ENCODE assay signal across 11 mouse cellular contexts in the genomic region with DNA sequence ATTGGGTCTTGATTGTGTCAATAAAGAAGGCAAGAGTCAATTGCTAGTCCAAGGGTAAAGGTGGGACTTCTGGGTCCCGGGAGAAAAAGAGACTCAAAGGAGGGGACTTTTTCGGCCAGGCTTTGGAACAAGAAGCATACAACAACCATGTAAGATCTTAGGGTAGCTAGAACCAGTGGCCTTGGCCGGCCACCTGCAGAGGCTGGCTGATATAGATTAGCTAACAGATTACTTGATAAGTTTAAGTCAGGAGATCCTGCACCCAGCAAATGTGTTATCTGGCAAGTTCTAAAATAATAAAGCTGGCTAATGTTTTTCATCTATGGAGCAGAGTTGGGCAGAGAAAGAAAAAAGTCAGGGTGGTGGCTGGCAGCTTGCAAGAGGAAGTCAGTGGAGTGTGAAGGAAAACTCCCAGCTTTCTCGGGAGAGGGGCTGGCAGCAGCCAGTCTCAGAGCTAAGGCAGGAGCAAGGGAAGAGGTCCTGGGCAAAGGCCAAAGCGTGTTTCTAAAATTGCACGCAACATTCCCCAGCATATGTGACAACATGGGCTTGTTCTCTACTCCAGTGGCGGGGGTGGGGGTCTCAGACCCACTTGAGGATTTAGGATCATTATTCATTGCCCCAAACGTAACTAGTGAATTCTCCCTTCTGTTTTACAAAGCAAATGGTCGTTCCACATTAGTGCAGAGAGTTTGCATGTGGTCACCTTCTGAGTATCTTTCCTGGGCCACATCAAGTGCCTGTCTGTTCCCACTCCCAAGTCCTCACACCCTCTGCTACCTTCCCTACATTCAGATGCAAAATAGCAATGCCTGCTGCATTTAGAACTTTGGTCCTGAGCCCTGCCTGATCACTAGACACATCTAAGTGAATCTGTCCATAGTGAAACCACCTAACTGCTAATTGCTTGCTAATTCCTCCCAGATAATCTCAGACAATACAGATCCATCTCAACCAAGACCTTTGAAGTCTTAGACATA.
A peak's percentile ranks its signal among the peaks of the same experiment; 100 is the strongest.
DNase-seq lines count a peak whose midpoint lies in the region; ATAC-seq and TF ChIP-seq lines count a peak whose summit lies in the region.
"Had no signal": no experiment of that assay in that cellular context is flagged by ENCODE, and none has a peak within 500 bp of the region (broad histone marks: within the 10 kb centered on the region; RNA-seq: fewer than 3 reads in every experiment).

No protein-coding gene starts in this region.

- no peak for ATAC-seq in heart, embryonic 16.5 days (replicated peaks; ENCODE audit: extremely low read depth, insufficient read depth, low FRiP score)
- ATAC-seq in kidney, postnatal 0 days (replicated peaks; ENCODE audit: low FRiP score, low read depth), result peak; percentile 38; the same call in 1 of the 2 replicates
- ATAC-seq in hindbrain, embryonic 11.5 days (ENCODE audit: low FRiP score), result no peak
- ATAC-seq: midbrain, embryonic 16.5 days had no signal

- no peaks in the 10 kb centered on the region for H3K27me3 ChIP-seq in CH12.LX (replicated peaks)
- no peaks in the 10 kb centered on the region for H3K27me3 ChIP-seq in heart, embryonic 16.5 days (ENCODE audit: control insufficient read depth, insufficient read depth, low read length)
- no peaks in the 10 kb centered on the region for H3K27me3 ChIP-seq in kidney, postnatal 0 days (ENCODE audit: insufficient read depth, low read length)
- H3K27me3 ChIP-seq in hindbrain, embryonic 11.5 days (ENCODE audit: control insufficient read depth, insufficient read depth, low read length), result no peaks in the 10 kb centered on the region

- no peak for TF ChIP-seq EP300 in CH12.LX (IDR thresholded peaks at IDR 0.05; ENCODE audit: low read length)

- no peak for TF ChIP-seq POLR2A in CH12.LX (IDR thresholded peaks at IDR 0.05; ENCODE audit: low read depth, low read length)

- H3K27ac ChIP-seq in CH12.LX (ENCODE audit: insufficient read depth, low read depth), result no peak overlapping the region
- no peak overlapping the region for H3K27ac ChIP-seq in ES-E14 (ENCODE audit: insufficient read depth, low read depth, low read length, poor library complexity, severe bottlenecking)
- peak overlapping the region; percentile 71 for H3K27ac ChIP-seq in heart, embryonic 16.5 days (ENCODE audit: low read length)
- H3K27ac ChIP-seq in kidney, postnatal 0 days, result peak overlapping the region; percentile 42; the same call in 1 of the 2 replicates
- no peak overlapping the region for H3K27ac ChIP-seq in hindbrain, embryonic 11.5 days (ENCODE audit: low read depth, low read length)
- H3K27ac ChIP-seq: liver, embryonic 14.5 days had no signal

- TF ChIP-seq RAD21 in CH12.LX (IDR thresholded peaks at IDR 0.05; ENCODE audit: low read depth, low read length), result no peak

- no peak overlapping the region for H3K9ac ChIP-seq in CH12.LX (ENCODE audit: insufficient read depth, low read depth)
- no peak overlapping the region for H3K9ac ChIP-seq in ES-E14 (ENCODE audit: insufficient read depth, low read depth, low read length, poor library complexity, severe bottlenecking)
- H3K9ac ChIP-seq in heart, embryonic 16.5 days (ENCODE audit: low read length), result peak overlapping the region; percentile 22; the same call in 1 of the 2 replicates
- no peak overlapping the region for H3K9ac ChIP-seq in kidney, postnatal 0 days (ENCODE audit: low read depth, low read length)
- H3K9ac ChIP-seq in hindbrain, embryonic 11.5 days (ENCODE audit: low read depth, low read length), result no peak overlapping the region
- H3K9ac ChIP-seq: liver, embryonic 14.5 days had no signal

- dilution Hi-C loops in CH12.LX (cut with MboI; ENCODE audit: extremely low pct_ligation_motif_present, extremely low pct_unique_long_range_greater_than_20kb, low sequenced_read_pairs), result no loop called here

- H3K36me3 ChIP-seq in CH12.LX (replicated peaks in 1 of 2; ENCODE audit: control insufficient read depth in 1 of 2, insufficient read depth in 1 of 2, low read length in 1 of 2) (no peaks in the 10 kb centered on the region), ES-E14 (ENCODE audit: control insufficient read depth, insufficient read depth, low read length, poor library complexity, severe bottlenecking) (no peaks in the 10 kb centered on the region)
- no peaks in the 10 kb centered on the region for H3K36me3 ChIP-seq in heart, embryonic 16.5 days (ENCODE audit: control insufficient read depth, insufficient read depth)
- no peaks in the 10 kb centered on the region for H3K36me3 ChIP-seq in kidney, postnatal 0 days (ENCODE audit: insufficient read depth, low read length)
- H3K36me3 ChIP-seq in hindbrain, embryonic 11.5 days (ENCODE audit: control insufficient read depth, insufficient read depth, low read length), result no peaks in the 10 kb centered on the region

- H3K4me3 ChIP-seq in CH12.LX (replicated peaks in 1 of 3; ENCODE audit: low read depth in 2 of 3, low read length in 2 of 3, poor library complexity in 1 of 3) (no peak overlapping the region), ES-E14 (ENCODE audit: insufficient read depth in 1 of 2, low read depth in 1 of 2, low read length in 2 of 2, poor library complexity in 1 of 2, severe bottlenecking in 1 of 2) (no peak overlapping the region)
- H3K4me3 ChIP-seq in heart, embryonic 16.5 days (ENCODE audit: low read length), result no peak overlapping the region
- H3K4me3 ChIP-seq in kidney, postnatal 0 days (replicated peaks; ENCODE audit: low read depth, low read length), result no peak overlapping the region
- H3K4me3 ChIP-seq in hindbrain, embryonic 11.5 days (ENCODE audit: low read depth, low read length), result no peak overlapping the region

- in situ Hi-C loops in CH12.LX (cut with MboI; ENCODE audit: low pct_ligation_motif_present, low pct_unique_long_range_greater_than_20kb, low sequenced_read_pairs), result loop anchor here (5.0 kb wide), 1 partner anchor 37 kb away; no protein-coding TSS in a partner anchor
- in situ Hi-C loops in ES-E14 (cut with MboI; ENCODE audit: low sequenced_read_pairs in 2 of 2, unreplicated experiment in 2 of 2), result no loop called here

- H3K4me2 ChIP-seq in CH12.LX (ENCODE audit: insufficient read depth, low read depth, poor library complexity, severe bottlenecking), result peak overlapping the region; percentile 37; the same call in 1 of the 2 replicates
- 0 out of 2 replicates have a peak overlapping the region, but pooled peaks have one; percentile 10 for H3K4me2 ChIP-seq in heart, embryonic 16.5 days (ENCODE audit: low read depth, low read length)
- 0 out of 2 replicates have a peak overlapping the region, but pooled peaks have one; percentile 11 for H3K4me2 ChIP-seq in kidney, postnatal 0 days (ENCODE audit: low read length)
- no peak overlapping the region for H3K4me2 ChIP-seq in hindbrain, embryonic 11.5 days (replicated peaks; ENCODE audit: low read depth, low read length)

- H3K79me2 ChIP-seq in CH12.LX (replicated peaks; ENCODE audit: control insufficient read depth, extremely low read depth, insufficient read depth, poor library complexity, severe bottlenecking), result no peaks in the 10 kb centered on the region

- no peak for TF ChIP-seq CTCF in CH12.LX (conservative IDR thresholded peaks at IDR 0.05 in 1 of 2, IDR thresholded peaks at IDR 0.05 in 1 of 2; ENCODE audit: low read depth in 2 of 2, low read length in 2 of 2)
- no peak for TF ChIP-seq CTCF in kidney, postnatal 0 days (IDR thresholded peaks at IDR 0.05; ENCODE audit: low read depth)

- DNase-seq in CH12.LX (ENCODE audit: extremely low read depth) (no peak), ES-E14 (ENCODE audit: low read depth, low spot score) (peak; percentile 26)
- peak; percentile 61 for DNase-seq in kidney, postnatal 0 days (ENCODE audit: low spot score)
- no peak for DNase-seq in ovary, postnatal 36 days (ENCODE audit: low spot score)
- no peak for DNase-seq in urinary bladder, adult 2 months (ENCODE audit: low spot score)
- no peak for DNase-seq in hindbrain, embryonic 11.5 days (ENCODE audit: low spot score)
- DNase-seq: adrenal gland, postnatal 36 days; thymus, adult 2 months had no signal

- H3K4me1 ChIP-seq in CH12.LX (ENCODE audit: control insufficient read depth in 1 of 2, insufficient read depth in 2 of 2) (peaks cover 23 to 76% of the 10 kb centered on the region in 2 experiments), ES-E14 (ENCODE audit: control insufficient read depth in 2 of 2, insufficient read depth in 2 of 2, low read length in 2 of 2, poor library complexity in 1 of 2) (peaks cover 0 to 7% of the 10 kb centered on the region in 2 experiments; a peak in 2 of 4 replicates)
- peaks cover 20% of the 10 kb centered on the region for H3K4me1 ChIP-seq in heart, embryonic 16.5 days (ENCODE audit: control insufficient read depth, insufficient read depth, low read length)
- H3K4me1 ChIP-seq in kidney, postnatal 0 days (replicated peaks; ENCODE audit: insufficient read depth, low read length), result peaks cover 10% of the 10 kb centered on the region
- no peaks in the 10 kb centered on the region for H3K4me1 ChIP-seq in hindbrain, embryonic 11.5 days (replicated peaks; ENCODE audit: control insufficient read depth, insufficient read depth, low read length)

- 30% methylated on average over 9 of the region's 9 CpGs for WGBS in heart, embryonic 16.5 days
- WGBS in kidney, postnatal 0 days, result 28% methylated on average over 9 of the region's 9 CpGs
- WGBS in hindbrain, embryonic 11.5 days, result 65% methylated on average over 9 of the region's 9 CpGs

- no peaks in the 10 kb centered on the region for H3K9me3 ChIP-seq in CH12.LX (replicated peaks; ENCODE audit: low read length)
- no peaks in the 10 kb centered on the region for H3K9me3 ChIP-seq in ES-E14 (ENCODE audit: control insufficient read depth, insufficient read depth, low read depth, low read length)
- H3K9me3 ChIP-seq in heart, embryonic 16.5 days (replicated peaks; ENCODE audit: control insufficient read depth, low read length), result no peaks in the 10 kb centered on the region
- H3K9me3 ChIP-seq in kidney, postnatal 0 days (replicated peaks; ENCODE audit: low read length), result no peaks in the 10 kb centered on the region
- H3K9me3 ChIP-seq in hindbrain, embryonic 11.5 days (ENCODE audit: control insufficient read depth, low read length), result no peaks in the 10 kb centered on the region

TF ChIP-seq in CH12.LX, 34 proteins besides CTCF, POLR2A, EP300 and RAD21 (continues in another document):
- TF ChIP-seq MEF2A (IDR thresholded peaks at IDR 0.05; ENCODE audit: borderline replicate concordance, low read depth, low read length) (no peak; the same call in 1 of the 2 replicates), ZKSCAN1 (IDR thresholded peaks at IDR 0.05; ENCODE audit: borderline replicate concordance, low read depth, low read length) (no peak), IRF4 (IDR thresholded peaks at IDR 0.05; ENCODE audit: low read depth, low read length) (peak; percentile 44; the same call in 1 of the 2 replicates), ELF1 (IDR thresholded peaks at IDR 0.05; ENCODE audit: low read depth, low read length) (no peak)

TF ChIP-seq in ES-E14, 5 proteins besides CTCF, POLR2A, EP300 and RAD21:
- TF ChIP-seq HCFC1 (IDR thresholded peaks at IDR 0.05; ENCODE audit: borderline replicate concordance, insufficient read depth, low read length), result no peak

Comparison
In these comparisons a context has a peak if more than half of its experiments do, and no peak if none do; other contexts are left out.
1. DNase-seq: peak in ES-E14 (single experiment) and kidney, postnatal 0 days (single experiment); none in CH12.LX (single experiment), ovary, postnatal 36 days (single experiment), urinary bladder, adult 2 months (single experiment) and hindbrain, embryonic 11.5 days (single experiment).
2. H3K27ac ChIP-seq: peak in heart, embryonic 16.5 days (single experiment) and kidney, postnatal 0 days (single experiment); none in CH12.LX (single experiment), ES-E14 (single experiment) and hindbrain, embryonic 11.5 days (single experiment).